Mouse (Mus musculus) thymus, adult 2 months (tissue): Measurements from ENCODE around the gene Gga1. TPM values are rescaled to one million over a fixed set of nuclear protein-coding genes. Genes with fewer than 3 reads are reported as not detected.

Experiments used
- DNase-seq: peaks from one replicate; pipeline ENCODE4 v3.0.0; 2021
- H3K27ac ChIP-seq: fragments of 200-500 bp; 2 replicates; pipeline ENCODE4 v1.5.1; 2012; ENCODE audit warnings: low read length, control low read depth; ENCODE audit not compliant: control insufficient read depth, insufficient read depth
- H3K27me3 ChIP-seq: fragments of 200-500 bp; 2 replicates; pipeline ENCODE4 v1.6.1; 2012; ENCODE audit warnings: mild to moderate bottlenecking, low read length, moderate library complexity, mixed read lengths; ENCODE audit not compliant: control insufficient read depth, insufficient read depth
- H3K36me3 ChIP-seq: fragments of 200-500 bp; 2 replicates; pipeline ENCODE4 v1.6.1; 2012; ENCODE audit warnings: mild to moderate bottlenecking, low read length, moderate library complexity; ENCODE audit not compliant: control insufficient read depth, insufficient read depth
- H3K4me1 ChIP-seq: fragments of 200-500 bp; replicated peaks from 2 replicates; pipeline ENCODE4 v1.6.1; 2012; ENCODE audit warnings: low read length; ENCODE audit not compliant: control insufficient read depth, insufficient read depth
- H3K4me3 ChIP-seq: fragments of 200-500 bp; 2 replicates; pipeline ENCODE4 v1.5.1; 2012; ENCODE audit warnings: mild to moderate bottlenecking, low read length, control low read depth, moderate library complexity; ENCODE audit not compliant: control insufficient read depth, insufficient read depth
- CTCF ChIP-seq: fragments of 200-500 bp; IDR thresholded peaks from 2 replicates; pipeline ENCODE4 v1.5.1; 2012; ENCODE audit warnings: mild to moderate bottlenecking, control low read depth, low read length, moderate library complexity, borderline replicate concordance; ENCODE audit not compliant: control insufficient read depth, poor library complexity, insufficient read depth; ENCODE audit errors: extremely low read depth
- POLR2A ChIP-seq: fragments of 200-500 bp; IDR thresholded peaks from 2 replicates; pipeline ENCODE4 v1.6.1; 2012; ENCODE audit warnings: mild to moderate bottlenecking, low read length, control low read depth, moderate library complexity; ENCODE audit not compliant: control insufficient read depth, poor library complexity, insufficient read depth; ENCODE audit errors: extremely low read depth
- WGBS: fragments of 180-500 bp; shearing (Covaris S2); methylation state at CpG from one replicate; pipeline ENCODE4 v1.1.7; 2018; 5-methylcytosine and 5-hydroxymethylcytosine counted together
- polyA plus RNA-seq: library from polyadenylated mRNA; depleted of rRNA; stranded (reverse); fragments of >200 nt; gene quantifications from 2 replicates; pipeline ENCODE4 v1.2.3, GENCODE M21; 2012

Gga1 gene
- polyA plus RNA-seq, 1 experiment, result 137 TPM

DNA sequence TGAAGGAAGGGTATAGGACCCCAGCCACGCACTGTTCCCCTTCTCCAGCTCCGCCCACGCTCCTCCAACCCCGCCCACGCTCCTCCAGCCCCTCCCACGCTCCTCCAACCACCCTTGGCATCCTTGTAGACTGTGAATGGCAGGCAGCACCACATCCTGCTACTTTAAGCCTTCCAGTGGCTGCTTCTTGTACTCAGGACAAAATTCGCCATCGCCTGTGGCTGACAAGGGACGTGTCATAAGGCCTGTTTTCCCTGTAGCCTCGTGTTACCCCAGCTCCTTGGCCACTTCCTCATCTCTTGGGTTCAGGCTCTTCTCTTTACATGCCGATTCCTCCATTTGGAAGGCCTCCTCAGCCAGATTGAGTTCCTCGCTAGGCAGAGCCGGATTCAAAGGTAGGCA, 13.1 kb upstream of the Gga1 start:
- Histone ChIP-seq H3K27me3 (no peaks in the 10 kb centered on the region), H3K36me3 (no peaks in the 10 kb centered on the region), H3K4me1 (peaks cover 26% of the 10 kb centered on the region), H3K27ac (no peak overlapping the region), H3K4me3 (no peak overlapping the region)
- DNase-seq, result peak; percentile 34
- TF ChIP-seq CTCF, result no peak
- TF ChIP-seq POLR2A, result no peak
- WGBS, result 46% methylated on average over 13 of the region's 13 CpGs

DNA sequence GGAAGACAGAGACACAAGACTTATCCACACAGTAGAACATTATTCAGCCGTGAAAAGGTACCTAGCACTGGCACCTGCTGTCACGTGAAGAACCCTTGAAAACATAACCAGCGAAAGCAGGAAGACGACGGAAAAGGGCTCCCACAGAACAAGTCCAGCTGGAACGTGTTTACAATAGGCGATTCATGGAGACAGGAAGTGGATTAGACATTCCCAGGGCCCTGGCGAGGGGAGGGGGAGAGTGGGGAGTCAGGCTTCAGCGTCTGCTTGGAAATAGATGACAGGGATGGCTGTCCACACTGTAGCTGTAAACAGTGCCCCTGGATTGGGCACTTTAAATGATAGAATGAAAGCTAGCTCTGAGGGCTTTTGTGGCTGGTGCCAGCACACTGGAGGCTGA, 8.6 kb upstream of the Gga1 start:
- DNase-seq, result no peak
- H3K4me1 ChIP-seq, result peaks cover 10% of the 10 kb centered on the region
- no peaks in the 10 kb centered on the region for H3K27me3 ChIP-seq
- TF ChIP-seq CTCF (no peak), POLR2A (no peak)
- no peak overlapping the region for H3K27ac ChIP-seq
- H3K4me3 ChIP-seq, result no peak overlapping the region
- no peaks in the 10 kb centered on the region for H3K36me3 ChIP-seq
- WGBS, result 90% methylated on average over 9 of the region's 9 CpGs

DNA sequence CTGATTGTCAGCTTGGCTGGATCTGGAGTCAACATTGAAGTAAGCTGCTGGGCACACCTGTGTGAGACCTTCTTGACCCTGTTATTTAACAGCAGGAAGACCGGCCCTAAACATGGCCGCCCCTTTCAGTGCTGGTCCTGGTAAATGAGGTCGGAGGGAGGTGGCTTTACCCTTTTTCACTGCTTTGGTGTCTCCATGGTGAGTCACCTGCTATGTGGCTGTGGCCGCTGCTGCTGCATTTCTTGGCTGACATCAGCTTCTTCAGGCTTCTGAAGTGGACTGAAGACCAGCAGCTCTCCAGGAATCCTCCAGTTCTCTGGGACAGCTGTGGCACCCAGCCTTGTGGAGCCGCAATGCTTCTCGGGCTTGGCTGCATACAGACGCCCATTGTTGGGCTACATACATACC, 8.2 kb upstream of the Gga1 start:
- H3K4me3 ChIP-seq, result no peak overlapping the region
- no peaks in the 10 kb centered on the region for H3K27me3 ChIP-seq
- no peaks in the 10 kb centered on the region for H3K36me3 ChIP-seq
- 94% methylated on average over 7 of the region's 7 CpGs for WGBS
- H3K4me1 ChIP-seq, result peaks cover 6% of the 10 kb centered on the region
- TF ChIP-seq CTCF, result no peak
- no peak for TF ChIP-seq POLR2A
- DNase-seq, result no peak
- no peak overlapping the region for H3K27ac ChIP-seq

DNA sequence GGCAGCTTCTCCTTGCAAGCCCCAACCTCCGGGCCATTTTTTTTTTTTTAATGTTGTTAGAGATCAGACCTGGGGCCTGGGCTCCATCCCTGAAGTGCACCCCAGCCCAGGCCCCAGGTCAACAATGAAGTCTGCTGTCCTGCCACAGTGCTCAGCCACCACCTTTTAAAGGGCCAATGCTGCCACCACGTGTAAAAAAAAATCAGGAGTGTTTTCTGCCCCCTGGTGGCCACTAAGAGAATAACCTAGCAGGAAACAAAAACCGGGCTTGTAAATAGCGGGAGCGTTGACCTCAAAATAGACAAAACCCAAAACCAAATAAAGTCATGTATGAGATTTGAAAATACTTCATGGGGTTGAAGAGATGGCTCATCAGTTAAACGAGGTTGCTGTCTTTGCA, 7.2 kb upstream of the Gga1 start:
- 12% methylated on average over 6 of the region's 6 CpGs for WGBS
- DNase-seq, result peak; percentile 39
- no peaks in the 10 kb centered on the region for H3K27me3 ChIP-seq

DNA sequence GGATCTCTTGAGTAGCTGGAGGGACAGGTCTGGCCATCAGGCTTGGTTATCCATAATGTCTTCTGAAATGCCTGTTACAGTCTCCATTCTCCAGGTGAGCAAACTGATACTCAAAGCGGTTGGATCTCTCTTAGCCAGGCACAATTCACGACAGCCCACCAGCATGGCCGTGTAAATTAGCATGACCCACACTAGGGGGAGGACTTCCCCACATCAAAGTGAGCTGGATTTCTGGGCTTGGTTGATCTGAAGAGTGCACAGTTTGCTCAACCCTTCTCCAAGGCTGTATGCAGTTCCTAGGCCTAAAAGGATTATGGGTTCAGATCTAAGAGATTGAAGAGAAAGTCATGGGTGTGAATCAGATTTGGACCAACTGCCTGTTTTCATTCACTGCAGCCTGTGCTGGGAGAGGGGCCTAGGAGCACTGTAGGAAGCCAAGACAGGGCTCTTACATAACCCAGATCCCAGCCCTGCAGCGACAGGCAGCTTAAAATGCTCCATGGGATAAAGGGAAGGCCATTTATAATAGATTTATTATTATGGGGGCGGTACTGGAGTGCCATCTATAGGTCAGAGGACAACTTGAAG, 4.9 kb upstream of the Gga1 start:
- H3K27me3 ChIP-seq, result no peaks in the 10 kb centered on the region
- no peak overlapping the region for H3K4me3 ChIP-seq
- DNase-seq, result no peak
- H3K36me3 ChIP-seq, result no peaks in the 10 kb centered on the region
- 55% methylated on average over 5 of the region's 5 CpGs for WGBS
- no peak for TF ChIP-seq CTCF
- TF ChIP-seq POLR2A, result no peak
- no peak overlapping the region for H3K27ac ChIP-seq
- H3K4me1 ChIP-seq, result peaks cover 6% of the 10 kb centered on the region

More for the DNA sequence above, 7.2 kb upstream of the Gga1 start:
- Histone ChIP-seq H3K4me1 (no peaks in the 10 kb centered on the region), H3K36me3 (no peaks in the 10 kb centered on the region), H3K4me3 (no peak overlapping the region), H3K27ac (no peak overlapping the region)
- TF ChIP-seq POLR2A (no peak), CTCF (peak; percentile 67; the same call in 1 of the 2 replicates)

DNA sequence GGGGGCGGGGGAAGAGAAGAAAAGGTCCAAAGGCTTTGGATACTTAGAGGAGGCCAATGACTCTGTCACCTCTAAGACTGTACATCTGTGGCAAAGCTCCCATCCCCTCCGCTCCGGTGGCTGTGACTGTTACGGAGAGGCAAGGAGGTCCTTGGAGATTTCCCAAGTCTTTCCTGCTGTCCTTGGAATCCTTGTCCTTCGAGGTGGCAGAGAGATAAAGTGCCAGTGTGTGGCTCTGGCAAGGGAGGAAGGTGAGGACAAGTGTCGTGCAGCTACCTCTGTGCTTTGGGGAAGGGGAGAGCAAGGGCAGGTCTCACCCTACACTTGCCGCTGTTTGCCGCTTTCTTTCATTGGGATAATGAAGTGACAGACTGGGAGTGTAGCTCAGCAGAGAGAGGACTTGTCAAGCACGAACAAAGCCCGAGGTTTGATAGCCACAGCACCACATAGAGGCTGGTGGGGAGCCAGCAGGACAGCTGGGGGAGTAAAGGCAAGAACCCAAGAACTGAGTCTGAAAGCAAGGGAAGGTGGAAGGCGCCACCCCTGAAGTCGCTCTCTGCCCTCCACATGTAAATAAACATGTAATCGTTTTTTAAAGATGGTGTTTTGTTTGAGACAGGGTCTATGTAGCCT, 3.1 kb upstream of the Gga1 start:
- Histone ChIP-seq H3K27ac (no peak overlapping the region), H3K36me3 (no peaks in the 10 kb centered on the region), H3K27me3 (no peaks in the 10 kb centered on the region), H3K4me3 (no peak overlapping the region), H3K4me1 (peaks cover 13% of the 10 kb centered on the region)
- TF ChIP-seq CTCF, result no peak
- no peak for TF ChIP-seq POLR2A
- WGBS, result 83% methylated on average over 13 of the region's 13 CpGs
- no peak for DNase-seq
